Mouse (Mus musculus) stomach, postnatal 0 days (tissue): ENCODE results near the gene B020031M17Rik. TPM values are rescaled to one million over a fixed set of nuclear protein-coding genes. Genes with fewer than 3 reads are reported as not detected.
"Not testable (repeated sequence)": the region's sequence is repeated elsewhere in the genome, so short reads cannot be mapped to it uniquely, and the experiment has no call there.

Experiments
- ATAC-seq: fragments of 200-750 bp; cut with Nextera tagmentation; 2 replicates; pipeline ENCODE4 v1.8.0; 2017; ENCODE audit not compliant: low FRiP score, low TSS enrichment
- DNase-seq: peaks from one replicate; pipeline ENCODE4 v3.0.0-alpha.2; 2016; ENCODE audit warnings: low spot score
- H3K27ac ChIP-seq: fragments of 300-500 bp; sonication (generic); replicated peaks from 2 replicates; pipeline ENCODE4 v1.5.1; 2014; ENCODE audit warnings: mild to moderate bottlenecking, control low read depth
- H3K27me3 ChIP-seq: fragments of 300-500 bp; sonication (generic); 2 replicates; pipeline ENCODE4 v1.6.1; 2014; ENCODE audit warnings: low read length; ENCODE audit not compliant: control insufficient read depth, insufficient read depth
- H3K36me3 ChIP-seq: fragments of 300-500 bp; sonication (generic); 2 replicates; pipeline ENCODE4 v1.6.1; 2014; ENCODE audit warnings: low read length, mixed read lengths; ENCODE audit not compliant: control insufficient read depth, insufficient read depth
- H3K4me1 ChIP-seq: fragments of 300-500 bp; sonication (generic); replicated peaks from 2 replicates; pipeline ENCODE4 v1.6.1; 2014; ENCODE audit warnings: antibody characterized with exemption; ENCODE audit not compliant: control insufficient read depth, insufficient read depth
- H3K4me2 ChIP-seq: fragments of 300-500 bp; sonication (generic); replicated peaks from 2 replicates; pipeline ENCODE4 v1.6.1; 2014; ENCODE audit warnings: low read depth, mild to moderate bottlenecking, control low read depth, moderate library complexity
- H3K4me3 ChIP-seq: fragments of 300-500 bp; sonication (generic); 2 replicates; pipeline ENCODE4 v1.5.1; 2014; ENCODE audit warnings: low read depth, low read length, control low read depth
- H3K9ac ChIP-seq: fragments of 300-500 bp; sonication (generic); 2 replicates; pipeline ENCODE4 v1.6.1; 2014; ENCODE audit warnings: mild to moderate bottlenecking, low read length, control low read depth, mixed read lengths
- H3K9me3 ChIP-seq: fragments of 300-500 bp; sonication (generic); 2 replicates; pipeline ENCODE4 v1.6.1; 2016; ENCODE audit warnings: low read length; ENCODE audit not compliant: control insufficient read depth
- WGBS: fragments of 180-500 bp; shearing (Covaris S2); extraction: QIAGEN DNeasy Blood & Tissue Kit; methylation state at CpG from one replicate; pipeline ENCODE4 v1.1.7; 2014; 5-methylcytosine and 5-hydroxymethylcytosine counted together
- polyA plus RNA-seq: library from polyadenylated mRNA; unstranded; fragments of >200 nt; fragmentation: Nextera tagmentation; extraction: Ambion mirVana; gene quantifications from 2 replicates; pipeline ENCODE4 v1.2.1, GENCODE M21; 2015

B020031M17Rik gene
- not detected in 2 replicates for polyA plus RNA-seq

- not testable (repeated sequence) for ATAC-seq, H3K27ac ChIP-seq, H3K4me3 ChIP-seq, H3K9me3 ChIP-seq, H3K4me2 ChIP-seq, H3K36me3 ChIP-seq, H3K4me1 ChIP-seq, DNase-seq, H3K9ac ChIP-seq, H3K27me3 ChIP-seq
- WGBS = 65% methylated on average over 3 of the region's 6 CpGs
Observed at GRCm38 (mm10) chr13:119950706-119951105, at the start of gene B020031M17Rik. TSS of gene B020031M17Rik (minus strand) at chr13:119950806.

- no CpG with 5 or more reads among the region's 4 CpGs for WGBS
- H3K9me3 ChIP-seq, H3K4me3 ChIP-seq, H3K27me3 ChIP-seq, DNase-seq, H3K4me2 ChIP-seq, H3K27ac ChIP-seq, ATAC-seq, H3K36me3 ChIP-seq, H3K9ac ChIP-seq, H3K4me1 ChIP-seq: not testable (repeated sequence)
Observed at GRCm38 (mm10) chr13:119999215-119999614, 48.6 kb upstream of the B020031M17Rik start.

GRCm38 (mm10) chr13:119998442-119999086 is 48.0 kb upstream of the B020031M17Rik start:
- peak; percentile 47; the same call in 1 of the 2 replicates for ATAC-seq
- H3K36me3 ChIP-seq, H3K27ac ChIP-seq, H3K4me2 ChIP-seq, H3K9ac ChIP-seq, H3K4me3 ChIP-seq, H3K4me1 ChIP-seq, H3K27me3 ChIP-seq, H3K9me3 ChIP-seq, DNase-seq: not testable (repeated sequence)
- no CpG with 5 or more reads among the region's 22 CpGs for WGBS

- no CpG with 5 or more reads among the region's 10 CpGs for WGBS
- not testable (repeated sequence) for H3K9me3 ChIP-seq, H3K27me3 ChIP-seq, H3K27ac ChIP-seq, H3K4me3 ChIP-seq, H3K4me2 ChIP-seq, ATAC-seq, H3K4me1 ChIP-seq, DNase-seq, H3K9ac ChIP-seq, H3K36me3 ChIP-seq
Observed at GRCm38 (mm10) chr13:119991917-119992496, 41.4 kb upstream of the B020031M17Rik start.

GRCm38 (mm10) chr13:119991264-119991663 is 40.7 kb upstream of the B020031M17Rik start:
- not testable (repeated sequence) for H3K36me3 ChIP-seq, H3K4me1 ChIP-seq, H3K27me3 ChIP-seq, H3K4me3 ChIP-seq, H3K9ac ChIP-seq, H3K4me2 ChIP-seq, H3K9me3 ChIP-seq, DNase-seq, H3K27ac ChIP-seq
- WGBS = no CpG with 5 or more reads among the region's 13 CpGs
- ATAC-seq = 0 out of 2 replicates have a peak, but pooled peaks have one; percentile 29

GRCm38 (mm10) chr13:119969163-119969562 is 18.6 kb upstream of the B020031M17Rik start:
- H3K4me1 ChIP-seq, H3K4me2 ChIP-seq, ATAC-seq, H3K9me3 ChIP-seq, H3K27ac ChIP-seq, H3K4me3 ChIP-seq, H3K9ac ChIP-seq, DNase-seq, H3K27me3 ChIP-seq, H3K36me3 ChIP-seq: not testable (repeated sequence)
- no CpG with 5 or more reads among the region's 13 CpGs for WGBS

- H3K4me1 ChIP-seq, H3K36me3 ChIP-seq, DNase-seq, H3K9ac ChIP-seq, H3K4me3 ChIP-seq, H3K4me2 ChIP-seq, H3K27ac ChIP-seq, H3K27me3 ChIP-seq, H3K9me3 ChIP-seq: not testable (repeated sequence)
- ATAC-seq = 0 out of 2 replicates have a peak, but pooled peaks have one; percentile 29
- WGBS = no CpG with 5 or more reads among the region's 14 CpGs
Observed at GRCm38 (mm10) chr13:119968193-119968592, 17.6 kb upstream of the B020031M17Rik start.

GRCm38 (mm10) chr13:119965968-119966367 is 15.4 kb upstream of the B020031M17Rik start:
- H3K36me3 ChIP-seq, H3K9ac ChIP-seq, H3K27ac ChIP-seq, H3K9me3 ChIP-seq, H3K4me3 ChIP-seq, H3K4me1 ChIP-seq, H3K27me3 ChIP-seq: not testable (repeated sequence)
- H3K4me2 ChIP-seq = peak overlapping the region; percentile 29; the same call in 1 of the 2 replicates
- under 1% methylated on average over 19 of the region's 22 CpGs for WGBS
- ATAC-seq (peak; percentile 45; the same call in 1 of the 2 replicates), DNase-seq (peak; percentile 16)

- peak overlapping the region; percentile 29; the same call in 1 of the 2 replicates for H3K4me2 ChIP-seq
- not testable (repeated sequence) for H3K4me3 ChIP-seq, H3K4me1 ChIP-seq, H3K9ac ChIP-seq, DNase-seq, H3K36me3 ChIP-seq, H3K27ac ChIP-seq, H3K9me3 ChIP-seq, H3K27me3 ChIP-seq
- ATAC-seq = peak; percentile 49
- 1% methylated on average over 13 of the region's 34 CpGs for WGBS
Observed at GRCm38 (mm10) chr13:119965302-119965952, 14.8 kb upstream of the B020031M17Rik start.
